Mouse (Mus musculus) layer of hippocampus, adult 2 months (tissue): ENCODE measurements around the gene Itpr1. TPM values are rescaled to one million over a fixed set of nuclear protein-coding genes. Genes with fewer than 3 reads are reported as not detected.

Experiments
- DNase-seq, 2 experiments: peaks; one replicate each; pipeline ENCODE4 v3.0.0; 2022; ENCODE audit warnings: low spot score in 2 of 2
- H3K27ac ChIP-seq: fragments of 200-600 bp; 2 replicates; pipeline ENCODE4 v1.8.1; 2022
- H3K4me3 ChIP-seq: fragments of 200-600 bp; 2 replicates; pipeline ENCODE4 v1.8.1; 2022; ENCODE audit warnings: mild to moderate bottlenecking
- CTCF ChIP-seq: fragments of 200-600 bp; conservative IDR thresholded peaks from 2 replicates; pipeline ENCODE4 v1.8.1; 2022; ENCODE audit warnings: antibody characterized with exemption, mild to moderate bottlenecking, moderate library complexity
- long read RNA-seq, 2 experiments: library from polyadenylated mRNA; stranded (forward); transcript quantifications; one replicate each; pipeline ENCODE4 v2.0.0; 2021; ENCODE audit warnings: borderline mapping rate in 2 of 2
- total RNA-seq, 2 experiments: library from RNA; stranded (reverse); gene quantifications; 2 replicates each; pipeline ENCODE4 v1.2.3; 2021

The Itpr1 gene
- 100 to 1,000 TPM; 317 to 337 TPM for total RNA-seq
- long read RNA-seq, experiment 1, partial matches to known transcripts: 33 of 43 reads
- long read RNA-seq, experiment 1, other reads (novel, unspliced or antisense): 10 of 43 reads
- long read RNA-seq, experiment 2, partial matches to known transcripts: 43 of 64 reads
- long read RNA-seq, experiment 2, other reads (novel, unspliced or antisense): 21 of 64 reads

- no peak for TF ChIP-seq CTCF
- H3K27ac ChIP-seq: peak within 1 kb of the TSS; percentile 71
- peak; percentile 96 to 97 for DNase-seq
These were observed at the start of gene Itpr1 for GRCm38 (mm10) chr6:108212881-108213295. Gene Itpr1, plus strand, starts transcription at chr6:108213096.

GRCm38 (mm10) chr6:108164935-108165334 is 48.0 kb upstream of the Itpr1 start:
- DNase-seq: no peak
- Histone ChIP-seq H3K4me3 (no peak overlapping the region), H3K27ac (no peak overlapping the region)
- no peak for TF ChIP-seq CTCF

More at GRCm38 (mm10) chr6:108212881-108213295, at the start of gene Itpr1:
- H3K4me3 ChIP-seq: peak within 1 kb of the TSS; percentile 90

GRCm38 (mm10) chr6:108165598-108165997 is 47.3 kb upstream of the Itpr1 start:
- Histone ChIP-seq H3K4me3 (no peak overlapping the region), H3K27ac (no peak overlapping the region)
- no peak for DNase-seq
- TF ChIP-seq CTCF: no peak

DNA sequence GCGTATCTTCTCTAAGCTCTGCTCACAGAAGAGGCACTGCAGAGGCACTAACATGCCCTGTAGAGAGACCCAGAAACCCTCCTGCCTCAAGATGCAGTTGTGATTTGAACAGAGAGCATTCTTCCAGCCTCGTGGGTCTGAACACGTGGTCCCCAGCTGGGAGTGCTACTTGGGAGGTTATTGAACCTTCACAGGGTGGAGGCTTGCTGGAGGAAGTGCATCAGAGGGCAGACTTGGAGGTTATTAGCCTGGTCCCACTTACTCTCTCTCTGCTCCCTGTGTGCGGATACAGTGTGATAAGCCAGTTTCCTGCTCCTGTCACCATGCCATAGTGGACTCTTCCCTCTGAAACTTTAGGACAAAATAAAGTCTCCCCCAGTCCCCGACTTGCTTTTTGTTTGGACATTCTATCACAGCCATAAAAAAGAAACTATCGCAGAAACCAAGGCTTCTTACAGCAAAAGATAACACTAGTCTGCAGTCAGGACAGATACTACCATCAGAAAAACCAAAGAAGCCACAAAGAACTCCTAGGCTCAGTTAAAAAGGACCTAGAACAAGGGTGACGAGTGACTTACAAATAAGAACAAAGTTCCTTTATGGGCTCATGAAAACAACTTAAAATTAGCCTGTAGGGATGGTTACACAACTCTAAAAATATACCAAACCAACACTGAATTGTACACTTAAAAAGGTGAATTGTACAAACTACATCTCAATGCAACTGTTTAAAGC is 44.8 kb upstream of the Itpr1 start:
- TF ChIP-seq CTCF: no peak
- Histone ChIP-seq H3K27ac (no peak overlapping the region), H3K4me3 (no peak overlapping the region)
- DNase-seq: no peak

DNA sequence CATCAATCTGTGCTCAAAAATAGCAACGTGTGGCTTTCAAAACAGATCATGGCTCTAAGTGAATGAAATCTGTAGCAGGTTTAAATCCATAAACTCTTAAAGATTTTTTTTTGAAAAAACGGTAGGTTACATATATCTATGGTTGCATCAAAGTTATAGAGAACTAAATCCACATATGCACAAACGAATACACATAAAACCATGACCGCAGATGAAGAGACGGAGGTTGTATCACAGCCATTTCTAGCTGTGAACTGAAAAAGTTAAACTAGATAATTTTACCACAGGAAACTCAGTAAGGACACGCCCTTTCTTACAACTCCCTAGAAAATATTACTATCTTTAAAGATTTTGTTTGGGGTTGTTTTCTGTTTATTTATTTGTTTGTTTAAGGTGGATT is 44.2 kb upstream of the Itpr1 start:
- TF ChIP-seq CTCF: no peak

GRCm38 (mm10) chr6:108169466-108169865 is 43.4 kb upstream of the Itpr1 start:
- DNase-seq: no peak
- H3K4me3 ChIP-seq: no peak overlapping the region
- H3K27ac ChIP-seq: no peak overlapping the region
- no peak for TF ChIP-seq CTCF

More for the DNA sequence above, 44.2 kb upstream of the Itpr1 start:
- no peak for DNase-seq
- H3K4me3 ChIP-seq: no peak overlapping the region
- H3K27ac ChIP-seq: no peak overlapping the region

DNA sequence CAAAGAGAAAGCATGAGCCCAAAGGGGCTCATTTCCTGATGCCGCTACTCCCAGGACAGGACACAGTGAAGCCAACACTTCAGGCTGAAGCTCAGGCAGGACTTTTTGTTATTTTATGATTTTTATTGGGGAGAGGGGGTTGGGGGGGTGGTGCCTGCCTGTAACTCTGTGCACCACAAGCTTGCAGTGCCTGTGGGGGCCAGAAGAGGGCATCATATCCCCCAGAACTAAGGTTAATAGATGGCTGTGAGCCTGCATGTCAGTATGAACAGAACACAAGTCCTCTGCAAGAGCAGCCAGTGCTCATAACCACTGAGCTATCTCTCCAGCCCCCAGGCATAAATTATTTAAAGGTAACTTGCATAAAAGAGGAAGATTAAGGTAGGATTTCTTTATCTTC is 40.7 kb upstream of the Itpr1 start:
- peak; percentile 28; the same call in 1 of the 2 replicates for TF ChIP-seq CTCF
- no peak overlapping the region for H3K27ac ChIP-seq
- no peak overlapping the region for H3K4me3 ChIP-seq
- no peak for DNase-seq

- no peak for TF ChIP-seq CTCF
- Histone ChIP-seq H3K4me3 (no peak overlapping the region), H3K27ac (no peak overlapping the region)
- no peak for DNase-seq
These were observed 38.7 kb upstream of the Itpr1 start for GRCm38 (mm10) chr6:108174181-108174580.

GRCm38 (mm10) chr6:108179087-108179486 is 33.8 kb upstream of the Itpr1 start:
- DNase-seq: no peak
- Histone ChIP-seq H3K27ac (no peak overlapping the region), H3K4me3 (no peak overlapping the region)
- TF ChIP-seq CTCF: no peak

- Histone ChIP-seq H3K4me3 (peak within 1 kb of the TSS; percentile 75), H3K27ac (peak within 1 kb of the TSS; percentile 82)
- TF ChIP-seq CTCF: no peak
- peak; percentile 86 for DNase-seq
These were observed 27.8 kb upstream of the Itpr1 start, which contains the start of gene Sumf1 for GRCm38 (mm10) chr6:108184847-108185684. Gene Sumf1, minus strand, starts transcription at chr6:108185582.

DNA sequence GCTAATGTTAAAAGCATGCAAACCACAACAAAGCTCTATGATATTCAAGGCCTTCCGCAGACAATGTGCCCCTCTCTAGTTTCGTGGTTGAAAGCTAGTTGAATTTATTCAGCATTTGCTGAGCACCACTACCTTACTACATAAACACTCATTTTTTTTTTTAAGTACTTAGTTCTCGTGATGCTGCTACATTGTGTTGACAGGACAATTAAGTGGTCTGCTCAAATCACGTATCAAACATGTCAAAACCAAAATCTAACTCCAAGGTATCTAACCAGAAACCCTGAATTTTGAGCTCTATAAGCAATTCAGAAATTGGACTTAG is 27.2 kb upstream of the Itpr1 start:
- peak overlapping the region; percentile 82 for H3K27ac ChIP-seq
- H3K4me3 ChIP-seq: peak overlapping the region; percentile 75
- no peak for TF ChIP-seq CTCF
- no peak for DNase-seq

GRCm38 (mm10) chr6:108190690-108191089 is 22.2 kb upstream of the Itpr1 start:
- Histone ChIP-seq H3K4me3 (no peak overlapping the region), H3K27ac (no peak overlapping the region)
- no peak for DNase-seq
- no peak for TF ChIP-seq CTCF

- DNase-seq: peak in 1 of 2 experiments; percentile 48
These were observed 20.3 kb upstream of the Itpr1 start for GRCm38 (mm10) chr6:108192632-108193031.

More at GRCm38 (mm10) chr6:108192632-108193031, 20.3 kb upstream of the Itpr1 start:
- Histone ChIP-seq H3K4me3 (no peak overlapping the region), H3K27ac (0 out of 2 replicates have a peak overlapping the region, but pooled peaks have one; percentile 3)
- TF ChIP-seq CTCF: no peak
